Mouse (Mus musculus) brain, embryonic 14.5 days (tissue): ENCODE measurements around the gene AW822073. TPM values are rescaled to one million over a fixed set of nuclear protein-coding genes. Genes with fewer than 3 reads are reported as not detected.

Experiments
- DNase-seq: peaks from one replicate; pipeline ENCODE4 v3.0.0-alpha.2; 2011; ENCODE audit warnings: low read depth
- CTCF ChIP-seq: fragments of 200-500 bp; IDR thresholded peaks from 2 replicates; pipeline ENCODE4 v1.5.1; 2012; ENCODE audit warnings: inconsistent platforms, mild to moderate bottlenecking, moderate library complexity, borderline replicate concordance; ENCODE audit not compliant: insufficient read depth, insufficient read length; ENCODE audit errors: extremely low read depth
- POLR2A ChIP-seq: fragments of 200-500 bp; IDR thresholded peaks from 2 replicates; pipeline ENCODE4 v1.6.1; 2012; ENCODE audit warnings: mild to moderate bottlenecking, inconsistent platforms, borderline replicate concordance; ENCODE audit not compliant: poor library complexity, insufficient read depth, insufficient read length, severe bottlenecking; ENCODE audit errors: extremely low read depth
- polyA plus RNA-seq: library from polyadenylated mRNA; depleted of rRNA; stranded (reverse); fragments of >200 nt; gene quantifications from 2 replicates; pipeline ENCODE4 v1.2.3, GENCODE M21; 2012; rRNA removed

AW822073 gene
- polyA plus RNA-seq, 1 experiment = not detected

GRCm38 (mm10) chr10:58209710-58210467, 14.8 kb downstream of the AW822073 start:
- no peak for DNase-seq
- TF ChIP-seq POLR2A (no peak), CTCF (no peak)

- TF ChIP-seq CTCF (no peak), POLR2A (no peak)
- no peak for DNase-seq
Observed at GRCm38 (mm10) chr10:58206639-58207404, 17.9 kb downstream of the AW822073 start.

GRCm38 (mm10) chr10:58205986-58206385, 18.7 kb downstream of the AW822073 start:
- TF ChIP-seq POLR2A (no peak), CTCF (no peak)

More at GRCm38 (mm10) chr10:58205986-58206385, 18.7 kb downstream of the AW822073 start:
- DNase-seq = no peak

Other genes with a start within 250 kb of the AW822073 start
- not detected in 2 replicates for gene Duxf3, start 7.7 kb upstream of the AW822073 start, polyA plus RNA-seq
- not detected in 2 replicates for gene Gm4981, start 11.8 kb upstream of the AW822073 start, polyA plus RNA-seq
- gene Gcc2, start 30.6 kb upstream of the AW822073 start, polyA plus RNA-seq = 37.9 and 45.7 TPM in 2 replicates
- gene Lims1, start 98.5 kb upstream of the AW822073 start, polyA plus RNA-seq = 22.7 and 25.1 TPM in 2 replicates
- gene Ranbp2, start 222.0 kb upstream of the AW822073 start, polyA plus RNA-seq = 9.8 and 15.7 TPM in 2 replicates